Mouse (Mus musculus) neural tube, embryonic 15.5 days (tissue): ENCODE results near the gene Maob. TPM values are rescaled to one million over a fixed set of nuclear protein-coding genes. Genes with fewer than 3 reads are reported as not detected.

Experiments
- ATAC-seq: fragments of 200-750 bp; cut with Nextera tagmentation; 2 replicates; pipeline ENCODE4 v1.8.0; 2017; ENCODE audit warnings: mild to moderate bottlenecking, moderate TSS enrichment, moderate library complexity; ENCODE audit not compliant: low FRiP score
- H3K27ac ChIP-seq: fragments of 300-500 bp; sonication (generic); replicated peaks from 2 replicates; pipeline ENCODE4 v1.5.1; 2015; ENCODE audit warnings: mild to moderate bottlenecking, inconsistent platforms
- H3K27me3 ChIP-seq: fragments of 300-500 bp; sonication (generic); replicated peaks from 2 replicates; pipeline ENCODE4 v1.6.1; 2015; ENCODE audit warnings: inconsistent platforms
- H3K36me3 ChIP-seq: fragments of 300-500 bp; sonication (generic); 2 replicates; pipeline ENCODE4 v1.6.1; 2015; ENCODE audit warnings: inconsistent platforms
- H3K4me1 ChIP-seq: fragments of 300-500 bp; sonication (generic); 2 replicates; pipeline ENCODE4 v1.6.1; 2015; ENCODE audit warnings: inconsistent platforms
- H3K4me2 ChIP-seq: fragments of 300-500 bp; sonication (generic); 2 replicates; pipeline ENCODE4 v1.6.1; 2015; ENCODE audit warnings: inconsistent platforms, mild to moderate bottlenecking, moderate library complexity
- H3K4me3 ChIP-seq: fragments of 300-500 bp; sonication (generic); replicated peaks from 2 replicates; pipeline ENCODE4 v1.5.1; 2015; ENCODE audit warnings: mild to moderate bottlenecking, inconsistent platforms
- H3K9ac ChIP-seq: fragments of 300-500 bp; sonication (generic); replicated peaks from 2 replicates; pipeline ENCODE4 v1.6.1; 2015; ENCODE audit warnings: mild to moderate bottlenecking, inconsistent platforms
- H3K9me3 ChIP-seq: fragments of 300-500 bp; sonication (generic); replicated peaks from 2 replicates; pipeline ENCODE4 v1.6.1; 2016; ENCODE audit warnings: inconsistent platforms
- WGBS: fragments of 180-500 bp; shearing (Covaris S2); methylation state at CpG from one replicate; pipeline ENCODE4 v1.1.7; 2015; ENCODE audit warnings: mixed read lengths; 5-methylcytosine and 5-hydroxymethylcytosine counted together
- polyA plus RNA-seq: library from polyadenylated mRNA; unstranded; fragments of >200 nt; fragmentation: Nextera tagmentation; extraction: Ambion mirVana; gene quantifications from 2 replicates; pipeline ENCODE4 v1.2.1, GENCODE M21; 2015

The Maob gene
- polyA plus RNA-seq: 3.4 and 5.7 TPM in 2 replicates

- no peaks in the 10 kb centered on the region for H3K4me1 ChIP-seq
- no peak within 1 kb of the TSS; the same call in 1 of the 2 replicates for H3K9ac ChIP-seq
- no peak; the same call in 1 of the 2 replicates for ATAC-seq
- H3K27ac ChIP-seq: no peak within 1 kb of the TSS
- peak within 1 kb of the TSS; percentile 30 for H3K4me3 ChIP-seq
- WGBS: 20% methylated on average over 15 of the region's 18 CpGs
- no peaks in the 10 kb centered on the region for H3K36me3 ChIP-seq
- peak within 1 kb of the TSS; percentile 55 for H3K4me2 ChIP-seq
- no peaks in the 10 kb centered on the region for H3K27me3 ChIP-seq
- no peaks in the 10 kb centered on the region for H3K9me3 ChIP-seq
Measured at GRCm38 (mm10) chrX:16817261-16817769, at the start of gene Maob. Gene Maob (minus strand): TSS chrX:16817366.

GRCm38 (mm10) chrX:16860244-16860643 lies 43.1 kb upstream of the Maob start:
- Histone ChIP-seq H3K4me2 (no peak overlapping the region), H3K27me3 (no peaks in the 10 kb centered on the region), H3K9me3 (no peaks in the 10 kb centered on the region), H3K4me3 (no peak overlapping the region), H3K9ac (no peak overlapping the region), H3K4me1 (no peaks in the 10 kb centered on the region), H3K36me3 (no peaks in the 10 kb centered on the region), H3K27ac (no peak overlapping the region)
- no peak for ATAC-seq

DNA sequence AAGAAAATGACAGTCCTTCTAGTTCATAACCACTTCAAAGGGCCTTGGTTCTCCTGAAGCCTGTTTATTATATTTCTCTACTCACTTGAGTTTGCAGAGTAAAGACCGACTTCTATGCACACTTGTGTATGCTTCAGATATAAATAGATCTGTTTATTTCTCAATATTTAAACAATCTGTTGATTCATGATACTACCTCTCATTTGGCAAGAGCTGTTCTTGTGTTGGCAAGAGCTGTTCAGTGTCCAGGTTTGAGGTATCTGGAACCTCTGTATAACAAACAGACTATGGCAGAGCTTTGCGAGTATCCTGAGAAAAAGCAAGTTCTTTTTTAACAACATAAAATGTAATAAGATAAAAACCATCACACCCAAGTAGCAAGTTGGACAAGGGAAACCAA lies 28.9 kb upstream of the Maob start:
- no peak for ATAC-seq
- Histone ChIP-seq H3K9me3 (no peaks in the 10 kb centered on the region), H3K27me3 (no peaks in the 10 kb centered on the region), H3K4me3 (no peak overlapping the region), H3K9ac (no peak overlapping the region), H3K27ac (no peak overlapping the region), H3K36me3 (no peaks in the 10 kb centered on the region), H3K4me2 (no peak overlapping the region), H3K4me1 (no peaks in the 10 kb centered on the region)
- WGBS: 94% methylated on average over 2 of the region's 2 CpGs

- H3K9me3 ChIP-seq: no peaks in the 10 kb centered on the region
- no peak for ATAC-seq
- no peak overlapping the region for H3K27ac ChIP-seq
- no peaks in the 10 kb centered on the region for H3K4me1 ChIP-seq
- H3K4me2 ChIP-seq: no peak overlapping the region
- no peaks in the 10 kb centered on the region for H3K27me3 ChIP-seq
- WGBS: 81% methylated on average over 2 of the region's 2 CpGs
- no peak overlapping the region for H3K4me3 ChIP-seq
- no peak overlapping the region for H3K9ac ChIP-seq
- no peaks in the 10 kb centered on the region for H3K36me3 ChIP-seq
Measured at GRCm38 (mm10) chrX:16841443-16841842, 24.3 kb upstream of the Maob start.

GRCm38 (mm10) chrX:16837293-16837692 lies 20.1 kb upstream of the Maob start:
- Histone ChIP-seq H3K27ac (no peak overlapping the region), H3K4me3 (no peak overlapping the region), H3K9me3 (no peaks in the 10 kb centered on the region), H3K4me2 (no peak overlapping the region), H3K4me1 (no peaks in the 10 kb centered on the region), H3K9ac (no peak overlapping the region), H3K36me3 (no peaks in the 10 kb centered on the region), H3K27me3 (no peaks in the 10 kb centered on the region)
- WGBS: 97% methylated on average over 1 of the region's 1 CpGs
- no peak for ATAC-seq

GRCm38 (mm10) chrX:16836488-16837082 lies 19.4 kb upstream of the Maob start:
- ATAC-seq: no peak
- Histone ChIP-seq H3K27ac (no peak overlapping the region), H3K36me3 (no peaks in the 10 kb centered on the region), H3K27me3 (no peaks in the 10 kb centered on the region), H3K9ac (no peak overlapping the region), H3K9me3 (no peaks in the 10 kb centered on the region), H3K4me3 (no peak overlapping the region), H3K4me1 (no peaks in the 10 kb centered on the region), H3K4me2 (no peak overlapping the region)

- H3K36me3 ChIP-seq: no peaks in the 10 kb centered on the region
- H3K4me1 ChIP-seq: no peaks in the 10 kb centered on the region
- H3K27ac ChIP-seq: no peak overlapping the region
- H3K4me3 ChIP-seq: no peak overlapping the region
- H3K27me3 ChIP-seq: no peaks in the 10 kb centered on the region
- no peak for ATAC-seq
- no peak overlapping the region for H3K4me2 ChIP-seq
- 92% methylated on average over 1 of the region's 1 CpGs for WGBS
- H3K9me3 ChIP-seq: no peaks in the 10 kb centered on the region
- no peak overlapping the region for H3K9ac ChIP-seq
Measured at GRCm38 (mm10) chrX:16826028-16826427, 8.9 kb upstream of the Maob start.

DNA sequence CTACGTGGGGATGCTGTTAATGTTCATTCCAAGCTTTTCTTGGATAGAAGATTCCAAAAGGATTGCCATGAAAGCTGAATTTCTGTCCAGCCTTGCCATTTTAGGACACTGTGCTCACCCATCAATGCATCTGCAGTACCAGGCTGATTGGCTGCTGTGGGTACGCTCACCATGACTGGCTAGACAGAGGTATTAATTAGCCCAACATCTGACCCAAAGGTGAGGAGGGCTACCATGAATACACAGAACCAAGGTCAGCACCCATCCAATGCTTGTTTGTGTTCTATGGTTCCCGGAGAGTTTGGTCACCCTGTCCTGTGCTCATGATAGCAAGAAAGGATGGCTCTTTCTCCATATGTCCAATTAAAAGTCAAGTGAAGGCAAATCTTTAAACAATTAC lies 1.2 kb downstream of the Maob start:
- no peak overlapping the region for H3K27ac ChIP-seq
- H3K9me3 ChIP-seq: no peaks in the 10 kb centered on the region
- no peak overlapping the region for H3K9ac ChIP-seq
- H3K36me3 ChIP-seq: no peaks in the 10 kb centered on the region
- no peaks in the 10 kb centered on the region for H3K4me1 ChIP-seq
- no peak for ATAC-seq
- H3K4me3 ChIP-seq: no peak overlapping the region
- H3K4me2 ChIP-seq: no peak overlapping the region
- WGBS: 90% methylated on average over 3 of the region's 3 CpGs
- H3K27me3 ChIP-seq: no peaks in the 10 kb centered on the region

DNA sequence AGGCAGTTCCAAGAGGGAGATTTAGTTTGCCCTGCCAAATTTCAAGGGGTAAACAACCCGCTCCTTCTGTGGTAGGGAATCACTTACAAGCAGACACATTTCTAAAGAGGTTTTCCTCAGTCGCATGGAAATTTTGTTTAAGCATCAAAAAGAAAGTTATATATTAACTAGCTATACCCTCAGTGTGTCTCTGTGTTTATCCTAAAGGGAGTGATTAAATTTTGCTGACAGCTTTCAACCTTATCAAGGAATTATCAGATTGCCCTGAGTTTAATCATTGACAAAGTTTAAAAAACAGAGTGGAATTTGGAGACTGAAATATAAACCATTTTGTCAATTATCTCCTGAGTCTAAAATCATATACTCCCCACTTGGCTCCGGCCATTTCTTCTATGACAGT lies 5.1 kb downstream of the Maob start:
- Histone ChIP-seq H3K9ac (no peak overlapping the region), H3K27ac (no peak overlapping the region), H3K9me3 (no peaks in the 10 kb centered on the region), H3K27me3 (no peaks in the 10 kb centered on the region), H3K4me3 (no peak overlapping the region), H3K4me2 (no peak overlapping the region), H3K4me1 (no peaks in the 10 kb centered on the region), H3K36me3 (no peaks in the 10 kb centered on the region)
- 78% methylated on average over 3 of the region's 3 CpGs for WGBS
- ATAC-seq: no peak

DNA sequence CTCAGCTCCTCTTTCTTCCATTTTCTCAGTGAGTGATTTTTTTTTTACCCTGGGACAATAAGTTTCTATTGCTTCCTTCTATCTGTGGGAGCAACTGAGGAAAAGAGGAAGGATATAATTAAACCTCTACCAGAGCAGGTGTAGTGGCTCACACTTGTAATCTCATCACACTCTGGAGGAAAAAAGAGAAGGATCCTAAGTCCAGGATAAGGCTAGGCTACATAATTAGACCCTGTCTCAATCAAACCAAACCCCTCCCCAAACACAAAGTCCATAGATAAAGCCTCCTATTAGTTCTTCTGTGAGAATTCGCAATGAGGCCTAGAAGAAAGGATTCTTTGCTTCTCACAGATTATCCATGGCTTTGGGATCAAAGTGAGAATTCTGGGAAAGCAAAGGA lies 49.7 kb downstream of the Maob start:
- no peaks in the 10 kb centered on the region for H3K27me3 ChIP-seq
- H3K36me3 ChIP-seq: no peaks in the 10 kb centered on the region
- no peaks in the 10 kb centered on the region for H3K9me3 ChIP-seq
- no peak overlapping the region for H3K4me2 ChIP-seq
- no peaks in the 10 kb centered on the region for H3K4me1 ChIP-seq
- H3K27ac ChIP-seq: no peak overlapping the region
- no peak overlapping the region for H3K4me3 ChIP-seq
- no peak overlapping the region for H3K9ac ChIP-seq
- no peak for ATAC-seq
- WGBS: 73% methylated on average over 1 of the region's 1 CpGs

GRCm38 (mm10) chrX:16766156-16766555 lies 51.0 kb downstream of the Maob start:
- Histone ChIP-seq H3K4me2 (no peak overlapping the region), H3K36me3 (no peaks in the 10 kb centered on the region), H3K9me3 (no peaks in the 10 kb centered on the region), H3K4me1 (no peaks in the 10 kb centered on the region), H3K27ac (no peak overlapping the region), H3K4me3 (no peak overlapping the region), H3K27me3 (no peaks in the 10 kb centered on the region), H3K9ac (no peak overlapping the region)
- 72% methylated on average over 4 of the region's 4 CpGs for WGBS
- no peak for ATAC-seq

DNA sequence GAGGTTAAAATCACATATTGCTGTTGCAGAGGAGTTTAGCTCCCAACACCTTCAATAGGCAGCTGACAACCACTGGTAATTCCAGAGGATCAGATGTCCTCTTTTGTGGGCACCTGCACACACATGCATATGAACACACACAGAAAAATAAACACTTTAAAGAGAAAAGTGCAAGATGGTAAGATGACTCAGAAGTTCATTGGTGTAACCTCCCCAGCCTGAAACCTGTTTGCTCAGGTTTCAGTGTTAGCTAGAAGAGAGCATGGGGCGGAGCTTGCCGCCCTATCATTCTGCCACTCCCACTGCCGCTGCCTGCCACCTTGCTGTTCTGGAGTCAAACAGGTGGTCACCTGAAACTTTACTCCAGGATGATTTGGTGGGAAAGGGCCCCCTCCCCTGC lies 55.7 kb downstream of the Maob start:
- no peak overlapping the region for H3K27ac ChIP-seq
- H3K9me3 ChIP-seq: no peaks in the 10 kb centered on the region
- H3K27me3 ChIP-seq: no peaks in the 10 kb centered on the region
- H3K36me3 ChIP-seq: no peaks in the 10 kb centered on the region
- 52% methylated on average over 3 of the region's 3 CpGs for WGBS
- ATAC-seq: no peak
- H3K4me1 ChIP-seq: no peaks in the 10 kb centered on the region
- no peak overlapping the region for H3K4me3 ChIP-seq
- no peak overlapping the region for H3K9ac ChIP-seq
- no peak overlapping the region for H3K4me2 ChIP-seq

DNA sequence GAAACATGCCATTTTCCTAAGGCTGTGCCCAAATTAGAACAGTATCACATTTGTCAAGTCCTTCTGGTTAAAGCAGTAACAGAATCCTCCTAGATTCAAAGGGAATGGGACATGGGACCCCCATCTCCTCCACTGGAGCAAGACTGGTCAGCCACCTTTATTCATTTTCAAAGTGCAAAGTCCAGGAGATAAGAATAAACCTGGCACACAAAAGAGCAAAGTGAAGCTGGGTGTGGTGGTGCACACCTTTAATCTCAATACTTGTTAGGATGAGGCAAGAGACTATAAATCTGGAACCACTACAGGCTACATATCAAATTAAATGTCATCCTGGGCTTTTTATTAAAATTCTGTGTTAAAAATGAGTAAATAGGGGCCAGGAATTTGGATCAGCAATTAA lies 62.4 kb downstream of the Maob start:
- ATAC-seq: no peak
- no peaks in the 10 kb centered on the region for H3K27me3 ChIP-seq
- H3K4me2 ChIP-seq: no peak overlapping the region
- H3K36me3 ChIP-seq: no peaks in the 10 kb centered on the region
- no peak overlapping the region for H3K9ac ChIP-seq
- no peaks in the 10 kb centered on the region for H3K9me3 ChIP-seq
- H3K27ac ChIP-seq: no peak overlapping the region
- no peak overlapping the region for H3K4me3 ChIP-seq
- no peaks in the 10 kb centered on the region for H3K4me1 ChIP-seq
